ENCODE assay signal across 5 mouse cellular contexts in the genomic region with DNA sequence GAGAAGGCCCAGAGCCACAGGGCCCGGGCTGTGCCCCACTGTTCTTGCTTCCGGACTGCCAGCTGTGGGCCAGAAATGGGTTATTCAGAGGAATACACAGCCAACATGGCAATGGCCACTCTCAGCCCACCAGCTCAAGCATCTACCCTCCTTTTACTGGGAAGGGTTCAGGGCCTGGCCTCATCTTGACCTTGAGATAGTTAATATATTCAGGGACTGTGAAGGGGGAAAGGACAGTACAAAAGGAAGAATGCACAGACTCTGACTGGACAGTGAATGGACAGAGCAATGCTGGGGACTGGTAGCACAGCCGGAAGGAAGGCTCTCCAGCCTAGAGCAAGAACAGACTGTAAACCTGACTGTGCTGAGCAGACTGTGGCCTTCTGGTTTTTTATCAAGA. TPM values are rescaled to one million over a fixed set of nuclear protein-coding genes. Genes with fewer than 3 reads are reported as not detected.
DNase-seq lines count a peak whose midpoint lies in the region; ATAC-seq lines count a peak whose summit lies in the region.
"Not testable (repeated sequence)": the region's sequence is repeated elsewhere in the genome, so short reads cannot be mapped to it uniquely, and the experiment has no call there.

No protein-coding gene starts in this region.

- ATAC-seq in forebrain, embryonic 11.5 days (replicated peaks; ENCODE audit: low FRiP score), result not testable (repeated sequence)

- not testable (repeated sequence) for H3K4me3 ChIP-seq in forebrain, embryonic 11.5 days (ENCODE audit: low read depth, low read length); heart, embryonic 10.5 days

- peak; percentile 30 for DNase-seq in 3T3-L1 (ENCODE audit: low read depth, low spot score)
- DNase-seq in R1 (ENCODE audit: low read depth, low spot score), result peak; percentile 46
- DNase-seq in forebrain, embryonic 11.5 days (ENCODE audit: low spot score), result peak; percentile 41
- DNase-seq in heart, embryonic 10.5 days (ENCODE audit: low spot score), result peak; percentile 67
- peak; percentile 20 for DNase-seq in naive thymus-derived CD4-positive, alpha-beta T cell, adult 2 months (ENCODE audit: low read depth)

- not testable (repeated sequence) for H3K4me1 ChIP-seq in forebrain, embryonic 11.5 days (replicated peaks; ENCODE audit: control insufficient read depth, insufficient read depth, low read length); heart, embryonic 10.5 days

- WGBS in forebrain, embryonic 11.5 days, result 88% methylated on average over 3 of the region's 3 CpGs
- 89% methylated on average over 3 of the region's 3 CpGs for WGBS in heart, embryonic 10.5 days

- H3K9ac ChIP-seq in forebrain, embryonic 11.5 days (ENCODE audit: low read length), result not testable (repeated sequence)

- H3K9me3 ChIP-seq in forebrain, embryonic 11.5 days (ENCODE audit: control insufficient read depth, low read length), result not testable (repeated sequence)
- peaks cover 20% of the 10 kb centered on the region for H3K9me3 ChIP-seq in heart, embryonic 10.5 days

- H3K36me3 ChIP-seq in forebrain, embryonic 11.5 days (ENCODE audit: control insufficient read depth, insufficient read depth, low read length); heart, embryonic 10.5 days: not testable (repeated sequence)

- not testable (repeated sequence) for H3K27ac ChIP-seq in forebrain, embryonic 11.5 days (ENCODE audit: low read depth, low read length); heart, embryonic 10.5 days

- not testable (repeated sequence) for H3K4me2 ChIP-seq in forebrain, embryonic 11.5 days (ENCODE audit: low read depth, low read length, severe bottlenecking)

- H3K27me3 ChIP-seq in forebrain, embryonic 11.5 days (ENCODE audit: control insufficient read depth, insufficient read depth, low read length); heart, embryonic 10.5 days (ENCODE audit: insufficient read depth, poor library complexity, severe bottlenecking): not testable (repeated sequence)

RNA-seq across cellular contexts. Expression of a gene that starts 57.3 kb away (rescaled TPM):
- polyA plus RNA-seq in forebrain, embryonic 11.5 days (2014; fragmentation: Nextera tagmentation; extraction: Ambion mirVana), result 12.9 and 14.9 TPM in 2 replicates
- polyA plus RNA-seq in heart, embryonic 10.5 days (2016; fragmentation: Nextera tagmentation; extraction: Ambion mirVana), result 10.3 and 11.7 TPM in 2 replicates
